Mouse (Mus musculus): ENCODE measurements around the gene A130010J15Rik.

The A130010J15Rik gene

DNA sequence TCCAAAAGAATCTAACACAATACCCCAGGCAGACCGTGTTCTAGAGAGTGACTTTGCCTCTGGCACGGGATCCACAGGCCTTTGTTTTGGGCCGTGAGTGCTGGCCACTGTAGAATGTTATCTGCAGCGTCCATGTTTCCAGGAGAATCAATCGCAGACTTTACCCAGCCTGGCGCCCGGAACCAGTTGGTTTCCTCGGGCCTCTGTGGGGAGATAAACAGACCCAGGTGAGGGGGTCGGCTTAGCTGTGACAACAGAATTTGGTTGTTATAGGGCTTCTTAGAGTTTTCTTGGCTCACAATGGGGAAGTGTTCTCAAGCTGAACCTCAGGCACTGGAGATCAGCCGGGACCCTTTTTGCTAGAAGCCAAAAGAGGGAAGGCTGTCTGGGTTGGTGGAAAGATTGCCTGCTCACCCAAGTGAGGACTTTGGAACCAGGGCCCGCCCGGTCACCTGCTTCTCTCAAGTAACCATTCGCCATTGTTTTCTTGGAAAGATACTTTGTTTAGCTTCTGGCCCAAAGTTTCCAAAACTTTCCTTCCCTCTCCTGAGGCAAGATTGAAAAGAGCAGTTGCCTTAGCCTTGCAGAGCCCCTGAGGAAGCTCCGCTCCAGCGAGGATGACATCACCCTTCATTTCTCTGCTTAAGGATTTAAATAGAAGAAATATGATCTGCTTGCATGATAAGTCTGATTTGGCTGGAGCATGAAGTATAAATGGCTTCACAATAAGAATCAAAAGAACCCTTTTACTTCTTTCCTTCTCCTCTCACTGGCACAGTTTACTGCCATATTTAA, 11.3 kb upstream of the A130010J15Rik start:
- no peak for DNase-seq

DNA sequence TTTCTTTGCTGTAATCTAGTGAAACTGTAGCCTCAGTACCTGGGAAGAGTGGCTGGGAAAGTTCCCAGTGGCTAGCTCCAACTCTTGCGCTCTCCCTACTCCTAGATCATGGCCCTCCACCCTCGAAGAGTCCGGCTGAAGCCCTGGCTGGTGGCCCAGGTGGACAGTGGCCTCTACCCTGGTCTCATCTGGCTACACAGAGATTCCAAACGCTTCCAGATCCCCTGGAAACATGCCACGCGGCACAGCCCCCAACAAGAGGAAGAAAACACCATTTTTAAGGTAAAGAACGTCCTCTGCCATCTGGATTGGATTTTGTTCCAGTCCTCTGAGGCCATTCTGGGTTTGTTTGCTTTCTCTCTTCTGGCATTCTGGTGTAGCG, 10.7 kb upstream of the A130010J15Rik start:
- DNase-seq = no peak

DNA sequence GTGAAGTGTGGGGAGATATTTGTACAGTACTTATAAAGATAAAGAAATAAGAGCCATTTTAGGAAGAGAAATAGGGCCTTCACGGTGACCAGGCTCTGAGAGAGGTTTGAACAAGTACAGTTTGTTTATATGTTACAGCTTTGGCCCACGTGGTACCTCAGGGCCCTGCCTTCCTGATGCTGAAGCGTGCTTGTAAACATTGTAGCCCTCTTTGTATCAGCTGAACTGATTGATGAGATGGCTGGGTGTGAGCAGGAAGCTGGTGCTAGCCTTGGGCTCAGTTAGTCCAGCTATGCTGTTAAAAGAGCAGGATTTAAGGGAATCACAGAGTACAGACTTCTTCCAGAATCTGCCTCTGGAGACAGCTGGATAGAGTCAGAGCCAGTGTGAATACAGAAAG, 8.7 kb upstream of the A130010J15Rik start:
- DNase-seq = no peak

- no peak for DNase-seq
These were observed 8.2 kb upstream of the A130010J15Rik start for GRCm38 (mm10) chr1:193159613-193160012.

DNA sequence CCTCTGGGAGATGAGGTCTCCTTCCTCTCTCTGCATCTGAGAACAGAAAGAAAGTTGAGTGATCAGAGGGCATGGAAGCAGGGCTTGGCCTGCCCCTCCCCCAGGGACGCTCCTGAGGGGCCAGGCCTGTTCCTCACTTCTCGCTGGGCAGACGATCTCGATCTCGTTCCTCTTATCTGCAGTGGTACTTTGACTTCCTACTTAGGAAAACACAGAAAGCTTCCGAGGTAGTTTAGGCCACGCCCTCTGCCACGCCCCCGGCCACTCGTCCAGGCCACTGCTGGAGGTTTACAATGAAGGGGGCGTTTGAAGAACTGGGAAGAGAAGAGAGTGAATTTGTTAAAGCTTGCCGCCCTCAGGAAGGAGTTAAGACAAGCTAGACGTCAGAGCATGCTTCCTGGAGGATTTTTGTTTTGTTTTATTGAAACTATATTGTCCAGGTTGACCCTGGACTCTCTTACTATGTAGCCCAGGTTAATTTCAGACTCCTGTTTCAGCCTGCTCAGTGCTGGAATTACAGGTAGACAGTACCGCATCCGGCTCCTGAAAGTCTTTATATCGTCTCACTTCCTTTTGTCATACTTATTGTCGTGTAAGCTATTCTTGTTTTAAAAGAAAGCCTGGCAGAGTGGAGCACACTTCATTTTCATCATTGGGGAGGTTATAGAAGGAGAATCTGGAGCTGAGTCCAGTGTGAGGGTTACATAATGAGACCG, 7.4 kb upstream of the A130010J15Rik start:
- peak; percentile 81 to 83 for DNase-seq

- no peak for DNase-seq
These were observed 1.4 kb downstream of the A130010J15Rik start for GRCm38 (mm10) chr1:193169228-193169627.

DNA sequence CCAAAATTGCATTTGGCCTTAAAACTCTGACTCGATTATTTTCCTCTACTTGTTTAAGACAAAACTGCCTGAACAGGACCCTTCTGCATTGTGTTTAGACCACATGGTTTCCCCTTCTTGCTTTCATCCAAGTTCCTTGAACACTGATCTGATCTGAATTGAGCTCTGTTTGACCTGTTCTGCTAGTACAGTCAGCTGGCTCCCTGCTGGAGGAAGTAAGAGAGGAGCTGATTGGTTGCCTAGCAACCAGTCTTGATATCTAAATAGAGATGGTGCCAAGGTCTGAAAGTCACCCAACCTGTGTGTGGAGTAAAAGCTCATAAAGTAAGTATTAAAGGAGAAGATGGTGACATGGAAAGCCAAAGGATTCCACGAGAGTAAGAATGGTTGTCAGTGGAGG, 2.0 kb downstream of the A130010J15Rik start:
- no peak for DNase-seq

DNA sequence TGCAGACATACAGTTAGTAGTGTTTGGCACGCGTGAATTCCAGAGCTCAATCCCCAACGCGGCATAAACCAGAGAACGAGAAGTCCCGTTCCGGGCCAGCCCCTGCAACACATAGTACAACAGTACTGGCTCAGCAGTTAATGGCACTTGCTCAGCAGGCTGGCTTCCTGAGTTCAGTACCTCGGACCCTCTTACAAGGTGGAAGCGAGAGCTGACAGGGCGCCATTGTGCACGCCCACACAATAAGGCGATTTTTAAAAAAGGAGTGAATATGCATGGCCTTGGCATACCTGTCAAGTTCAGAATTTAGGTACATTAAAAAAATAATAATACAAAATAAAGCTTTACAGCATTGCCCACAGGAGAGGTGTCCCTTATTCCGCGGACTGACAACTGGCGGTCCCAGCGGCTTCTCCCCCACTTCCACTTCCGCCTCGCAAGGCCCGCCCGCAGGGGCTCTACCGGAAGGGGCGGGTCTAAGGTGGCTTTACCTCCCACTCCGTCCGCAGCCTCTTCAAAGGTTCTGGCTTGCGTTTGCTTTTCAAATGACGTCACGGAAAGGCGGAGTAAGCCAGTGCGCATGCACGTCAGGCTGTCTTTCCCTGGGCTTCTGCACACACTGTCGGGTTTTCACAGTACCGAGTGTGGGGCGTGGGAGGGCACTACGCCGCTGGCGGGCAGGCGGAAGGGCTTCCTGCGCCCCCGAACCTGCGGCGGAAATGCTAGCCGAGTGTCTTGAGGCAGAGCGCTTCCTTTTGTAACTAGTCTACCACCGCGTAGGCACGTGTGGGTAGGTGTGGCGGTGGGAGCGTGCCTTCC, 5.4 kb downstream of the A130010J15Rik start:
- DNase-seq = peak; percentile 97

DNA sequence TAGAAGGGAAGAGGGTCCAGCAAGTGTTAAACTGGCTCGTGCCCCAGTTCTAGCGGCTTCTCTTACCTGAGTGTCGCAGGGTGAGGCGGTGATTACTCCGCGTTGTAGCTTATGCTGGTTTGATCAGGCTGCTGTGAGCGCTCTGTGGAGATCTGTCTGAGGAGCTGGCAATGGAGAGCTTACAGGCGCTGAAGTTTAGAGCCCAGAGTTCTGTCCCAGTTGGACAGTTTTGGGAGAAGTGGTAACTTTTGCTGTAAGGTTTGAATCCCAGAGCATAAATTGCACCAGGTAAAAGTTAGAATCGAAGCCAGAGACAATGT, 5.9 kb downstream of the A130010J15Rik start:
- no peak for DNase-seq

GRCm38 (mm10) chr1:193174143-193174733, 6.4 kb downstream of the A130010J15Rik start:
- DNase-seq = no peak

GRCm38 (mm10) chr1:193181104-193181503, 13.3 kb downstream of the A130010J15Rik start:
- no peak for DNase-seq

DNA sequence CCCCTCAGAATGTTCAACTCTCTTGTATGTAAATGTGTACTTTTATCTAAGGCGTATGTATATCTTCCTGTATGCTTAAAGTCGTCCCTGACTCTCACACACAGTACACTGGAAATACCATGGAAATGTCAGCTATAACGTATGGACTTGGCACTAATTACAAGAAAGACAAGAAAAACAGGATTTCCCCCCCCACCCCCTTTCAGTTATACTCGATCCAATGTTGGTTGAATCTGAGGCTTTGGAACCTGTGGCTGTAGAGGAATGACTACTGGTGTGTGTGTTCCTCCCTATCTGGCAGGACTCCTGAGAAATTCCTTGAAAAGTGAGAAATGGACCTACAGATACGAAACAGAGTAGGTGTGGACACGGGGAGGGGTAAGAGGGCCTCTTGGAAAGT, 20.4 kb downstream of the A130010J15Rik start:
- no peak for DNase-seq

DNA sequence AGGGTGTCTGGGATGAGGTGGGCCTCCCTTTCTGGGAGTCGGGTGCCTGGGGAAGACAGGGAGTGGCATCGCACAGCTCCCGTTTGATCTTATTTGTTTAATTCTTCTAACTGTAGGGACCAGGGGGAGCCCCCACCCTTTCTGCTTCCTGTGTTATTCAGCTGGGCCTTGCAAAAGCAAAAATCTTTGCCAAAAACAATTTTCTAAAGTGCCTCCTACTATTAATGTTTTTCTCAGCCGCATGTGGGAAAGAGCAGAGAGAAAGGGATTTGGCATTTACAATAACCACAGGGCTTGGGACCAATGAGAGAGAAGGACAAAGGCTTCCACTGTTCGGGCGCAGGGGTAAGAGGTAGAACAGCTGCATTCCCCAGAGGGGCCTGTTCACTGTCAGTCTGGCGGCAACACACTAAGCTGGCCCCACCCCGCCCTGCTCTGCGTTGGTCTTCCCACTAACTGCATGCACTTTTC, 21.3 kb downstream of the A130010J15Rik start:
- peak; percentile 60 to 79 for DNase-seq

DNA sequence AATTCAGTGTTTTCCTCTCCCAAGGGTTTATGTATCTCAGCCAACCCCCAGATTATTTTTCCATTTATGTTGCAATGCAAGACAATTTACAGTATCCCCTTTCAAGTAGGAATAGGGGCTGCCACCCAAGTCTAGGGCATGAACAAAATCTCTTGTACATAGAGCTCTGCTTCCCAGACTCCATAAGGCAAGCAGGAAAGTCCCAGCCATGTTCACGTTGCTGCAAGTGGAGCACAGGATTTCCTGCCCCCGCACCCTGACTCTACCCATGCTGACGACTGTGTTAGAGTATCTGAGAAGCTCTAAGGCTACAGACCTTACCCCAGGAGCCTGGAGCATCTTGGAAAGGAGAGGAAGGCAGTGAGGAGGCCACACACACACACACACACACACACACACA, 21.9 kb downstream of the A130010J15Rik start:
- DNase-seq = no peak

DNA sequence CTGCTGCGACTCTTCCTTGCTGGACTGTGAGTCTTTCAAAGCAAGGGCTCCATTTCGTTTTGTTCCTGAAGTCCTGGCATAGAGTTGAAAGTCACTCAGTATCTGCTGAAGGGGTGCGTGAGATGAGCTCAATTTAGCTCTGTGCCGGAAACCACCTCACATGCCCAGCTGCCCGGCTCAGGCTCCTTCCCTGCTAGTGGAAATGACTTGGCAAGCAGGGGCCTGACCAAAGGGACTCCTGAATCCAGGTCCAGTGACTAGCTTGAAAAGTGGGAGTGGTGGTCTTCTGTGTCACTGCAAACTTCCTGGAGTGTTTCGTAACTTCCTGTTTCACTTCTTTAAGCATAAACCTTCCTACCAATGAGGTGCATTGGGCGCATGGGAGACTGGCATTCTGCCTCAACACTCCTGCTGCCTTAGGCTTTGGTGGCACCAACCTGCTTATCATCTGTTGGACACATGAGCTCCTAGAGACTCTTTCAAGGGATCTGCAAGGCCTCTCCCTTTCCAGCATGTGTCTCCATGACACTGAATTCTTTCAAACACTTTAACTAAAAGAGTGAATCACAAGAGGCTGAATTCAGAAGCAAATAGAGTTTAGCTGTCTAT, 23.9 kb downstream of the A130010J15Rik start:
- DNase-seq = no peak

- no peak for DNase-seq
These were observed 26.7 kb downstream of the A130010J15Rik start for GRCm38 (mm10) chr1:193194416-193195140.

DNA sequence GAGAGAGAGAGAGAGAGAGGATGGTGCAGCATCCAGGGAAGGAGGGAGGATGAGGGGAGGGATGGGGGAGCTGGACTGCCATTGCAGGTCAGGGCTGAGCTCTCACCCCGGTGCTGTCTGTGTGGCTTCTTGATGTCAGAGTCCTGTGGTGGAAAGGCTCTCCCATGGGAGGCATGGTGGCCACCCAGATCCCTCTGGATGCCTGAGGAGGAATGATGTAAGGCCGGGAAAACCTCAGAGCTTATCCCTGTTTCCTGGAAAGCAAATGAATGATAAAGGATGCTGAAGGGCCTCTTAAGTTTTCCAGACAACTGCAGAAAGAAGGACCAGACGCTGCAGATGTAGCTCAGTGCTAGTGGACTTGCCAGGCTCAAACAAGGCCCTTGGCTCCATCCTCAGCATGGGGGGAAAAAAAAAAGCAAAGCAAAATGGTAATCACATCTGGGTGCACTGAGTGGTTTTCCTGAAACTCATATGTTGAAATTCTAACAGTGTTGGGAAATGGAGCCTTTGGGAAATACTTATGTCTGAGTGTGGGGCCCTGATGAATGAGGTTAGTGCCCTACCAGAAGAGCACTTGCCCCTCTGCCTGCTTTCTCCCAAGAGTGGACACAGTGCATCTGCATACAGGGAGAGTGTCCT, 27.4 kb downstream of the A130010J15Rik start:
- DNase-seq = no peak

GRCm38 (mm10) chr1:193197494-193198205, 29.8 kb downstream of the A130010J15Rik start:
- DNase-seq = no peak

GRCm38 (mm10) chr1:193198312-193198711, 30.5 kb downstream of the A130010J15Rik start:
- DNase-seq = no peak

- peak in 1 of 2 experiments; percentile 27 for DNase-seq
These were observed 33.0 kb downstream of the A130010J15Rik start for GRCm38 (mm10) chr1:193200640-193201382.

All from lung, postnatal 4 days (tissue).